Mouse (Mus musculus): ENCODE measurements at regions not wholly inside any gene's neighbourhood (a gene's known extent, or its start where the extent isn't known, plus 50 kb on each side); places are given as distances from the start of the nearest gene placed in this dataset.

GRCm38 (mm10) chr1:163618132-163618531 lies 106.9 kb downstream of the Mettl11b start:
- H3K36me3 ChIP-seq (ENCODE audit: control insufficient read depth, insufficient read depth, low read length), result no peaks in the 10 kb centered on the region
- no peaks in the 10 kb centered on the region for H3K4me1 ChIP-seq (ENCODE audit: control insufficient read depth, insufficient read depth, low read length)
- H3K4me3 ChIP-seq (ENCODE audit: control insufficient read depth, low read depth, low read length), result no peak overlapping the region
- TF ChIP-seq POLR2A (IDR thresholded peaks at IDR 0.05; ENCODE audit: control insufficient read depth, low read depth, low read length), result no peak
- no peaks in the 10 kb centered on the region for H3K27me3 ChIP-seq (ENCODE audit: control insufficient read depth, insufficient read depth, low read length)
- H3K27ac ChIP-seq (ENCODE audit: control insufficient read depth, insufficient read depth, low read depth, low read length), result no peak overlapping the region

- H3K27me3 ChIP-seq (ENCODE audit: control insufficient read depth, insufficient read depth, low read length), result no peaks in the 10 kb centered on the region
- H3K4me1 ChIP-seq (ENCODE audit: control insufficient read depth, insufficient read depth, low read length), result no peaks in the 10 kb centered on the region
- H3K27ac ChIP-seq (ENCODE audit: control insufficient read depth, insufficient read depth, low read depth, low read length), result no peak overlapping the region
- no peak overlapping the region for H3K4me3 ChIP-seq (ENCODE audit: control insufficient read depth, low read depth, low read length)
- no peaks in the 10 kb centered on the region for H3K36me3 ChIP-seq (ENCODE audit: control insufficient read depth, insufficient read depth, low read length)
- TF ChIP-seq CTCF (IDR thresholded peaks at IDR 0.05; ENCODE audit: control insufficient read depth, insufficient read depth, insufficient replicate concordance, low read depth, low read length) (no peak), POLR2A (IDR thresholded peaks at IDR 0.05; ENCODE audit: control insufficient read depth, low read depth, low read length) (no peak)
Measured at GRCm38 (mm10) chr1:163616596-163616995, 108.4 kb downstream of the Mettl11b start.

- TF ChIP-seq POLR2A (IDR thresholded peaks at IDR 0.05; ENCODE audit: control insufficient read depth, low read depth, low read length) (no peak), CTCF (IDR thresholded peaks at IDR 0.05; ENCODE audit: control insufficient read depth, insufficient read depth, insufficient replicate concordance, low read depth, low read length) (no peak)
Measured at GRCm38 (mm10) chr1:163608429-163608828, 116.6 kb downstream of the Mettl11b start.

GRCm38 (mm10) chr1:163607701-163608100 lies 117.3 kb downstream of the Mettl11b start:
- Histone ChIP-seq H3K27me3 (ENCODE audit: control insufficient read depth, insufficient read depth, low read length) (no peaks in the 10 kb centered on the region), H3K4me3 (ENCODE audit: control insufficient read depth, low read depth, low read length) (no peak overlapping the region), H3K36me3 (ENCODE audit: control insufficient read depth, insufficient read depth, low read length) (no peaks in the 10 kb centered on the region), H3K4me1 (ENCODE audit: control insufficient read depth, insufficient read depth, low read length) (no peaks in the 10 kb centered on the region), H3K27ac (ENCODE audit: control insufficient read depth, insufficient read depth, low read depth, low read length) (no peak overlapping the region)
- TF ChIP-seq POLR2A (IDR thresholded peaks at IDR 0.05; ENCODE audit: control insufficient read depth, low read depth, low read length), result no peak
- no peak for TF ChIP-seq CTCF (IDR thresholded peaks at IDR 0.05; ENCODE audit: control insufficient read depth, insufficient read depth, insufficient replicate concordance, low read depth, low read length)

More at GRCm38 (mm10) chr1:163608429-163608828, 116.6 kb downstream of the Mettl11b start:
- no peaks in the 10 kb centered on the region for H3K4me1 ChIP-seq (ENCODE audit: control insufficient read depth, insufficient read depth, low read length)
- H3K4me3 ChIP-seq (ENCODE audit: control insufficient read depth, low read depth, low read length), result no peak overlapping the region
- H3K36me3 ChIP-seq (ENCODE audit: control insufficient read depth, insufficient read depth, low read length), result no peaks in the 10 kb centered on the region
- no peak overlapping the region for H3K27ac ChIP-seq (ENCODE audit: control insufficient read depth, insufficient read depth, low read depth, low read length)
- no peaks in the 10 kb centered on the region for H3K27me3 ChIP-seq (ENCODE audit: control insufficient read depth, insufficient read depth, low read length)

- Histone ChIP-seq H3K4me1 (ENCODE audit: control insufficient read depth, insufficient read depth, low read length) (no peaks in the 10 kb centered on the region), H3K27ac (ENCODE audit: control insufficient read depth, insufficient read depth, low read depth, low read length) (no peak overlapping the region), H3K4me3 (ENCODE audit: control insufficient read depth, low read depth, low read length) (no peak overlapping the region), H3K27me3 (ENCODE audit: control insufficient read depth, insufficient read depth, low read length) (no peaks in the 10 kb centered on the region), H3K36me3 (ENCODE audit: control insufficient read depth, insufficient read depth, low read length) (no peaks in the 10 kb centered on the region)
- TF ChIP-seq POLR2A (IDR thresholded peaks at IDR 0.05; ENCODE audit: control insufficient read depth, low read depth, low read length) (no peak), CTCF (IDR thresholded peaks at IDR 0.05; ENCODE audit: control insufficient read depth, insufficient read depth, insufficient replicate concordance, low read depth, low read length) (no peak)
Measured at GRCm38 (mm10) chr1:163599926-163600890, 124.8 kb downstream of the Mettl11b start.

GRCm38 (mm10) chr1:163576411-163576810 lies 148.6 kb downstream of the Mettl11b start:
- TF ChIP-seq POLR2A (IDR thresholded peaks at IDR 0.05; ENCODE audit: control insufficient read depth, low read depth, low read length) (no peak), CTCF (IDR thresholded peaks at IDR 0.05; ENCODE audit: control insufficient read depth, insufficient read depth, insufficient replicate concordance, low read depth, low read length) (no peak)
- no peak overlapping the region for H3K27ac ChIP-seq (ENCODE audit: control insufficient read depth, insufficient read depth, low read depth, low read length)
- no peaks in the 10 kb centered on the region for H3K27me3 ChIP-seq (ENCODE audit: control insufficient read depth, insufficient read depth, low read length)
- peaks cover 5% of the 10 kb centered on the region for H3K4me1 ChIP-seq (ENCODE audit: control insufficient read depth, insufficient read depth, low read length)
- H3K36me3 ChIP-seq (ENCODE audit: control insufficient read depth, insufficient read depth, low read length), result no peaks in the 10 kb centered on the region
- H3K4me3 ChIP-seq (ENCODE audit: control insufficient read depth, low read depth, low read length), result peak overlapping the region; percentile 51

GRCm38 (mm10) chr1:163575593-163575992 lies 149.4 kb downstream of the Mettl11b start:
- peak overlapping the region; percentile 15; the same call in 1 of the 2 replicates for H3K4me3 ChIP-seq (ENCODE audit: control insufficient read depth, low read depth, low read length)
- no peak for TF ChIP-seq CTCF (IDR thresholded peaks at IDR 0.05; ENCODE audit: control insufficient read depth, insufficient read depth, insufficient replicate concordance, low read depth, low read length)
- no peak for TF ChIP-seq POLR2A (IDR thresholded peaks at IDR 0.05; ENCODE audit: control insufficient read depth, low read depth, low read length)
- H3K27ac ChIP-seq (ENCODE audit: control insufficient read depth, insufficient read depth, low read depth, low read length), result no peak overlapping the region
- no peaks in the 10 kb centered on the region for H3K27me3 ChIP-seq (ENCODE audit: control insufficient read depth, insufficient read depth, low read length)
- H3K36me3 ChIP-seq (ENCODE audit: control insufficient read depth, insufficient read depth, low read length), result no peaks in the 10 kb centered on the region
- peaks cover 5% of the 10 kb centered on the region for H3K4me1 ChIP-seq (ENCODE audit: control insufficient read depth, insufficient read depth, low read length)
